Mouse (Mus musculus): ENCODE results near the gene Gm37240. TPM values are rescaled to one million over a fixed set of nuclear protein-coding genes. Genes with fewer than 3 reads are reported as not detected.

Gene Gm37240
- polyA plus RNA-seq, 1 experiment from 2014 or later = 10.8 TPM

- in situ Hi-C loops (cut with MboI; ENCODE audit: low pct_unique_long_range_greater_than_20kb) = no loop called here
- H3K27me3 ChIP-seq = no peaks in the 10 kb centered on the region
- TF ChIP-seq CTCF (IDR thresholded peaks at IDR 0.05) = no peak
- DNase-seq (ENCODE audit: low read depth, low spot score) (peak; percentile 66), ATAC-seq (peak; percentile 90)
- POLR2A ChIA-PET = no interaction called here
- CTCF ChIA-PET = interaction anchor here (0.6 to 1.5 kb wide), 4 partner anchors 11 to 911 kb away, joined by 3 to 4 read pairs (median 3); no protein-coding TSS in a partner anchor
These were observed 6.6 kb downstream of the Gm37240 start for GRCm38 (mm10) chr3:85880687-85881086.

GRCm38 (mm10) chr3:85880068-85880467 is 7.2 kb downstream of the Gm37240 start:
- ATAC-seq (no peak), DNase-seq (ENCODE audit: low read depth, low spot score) (no peak)
- H3K27me3 ChIP-seq = no peaks in the 10 kb centered on the region
- ChIA-PET POLR2A (no interaction called here), CTCF (interaction anchor here (1.3 to 1.5 kb wide), 3 partner anchors 18 to 44 kb away, joined by 3 to 4 read pairs (median 3); no protein-coding TSS in a partner anchor)
- in situ Hi-C loops (cut with MboI; ENCODE audit: low pct_unique_long_range_greater_than_20kb) = no loop called here
- no peak for TF ChIP-seq CTCF (IDR thresholded peaks at IDR 0.05)

GRCm38 (mm10) chr3:85878911-85879310 is 8.4 kb downstream of the Gm37240 start:
- H3K27me3 ChIP-seq = no peaks in the 10 kb centered on the region
- no peak for ATAC-seq
- TF ChIP-seq CTCF (IDR thresholded peaks at IDR 0.05) = no peak
- in situ Hi-C loops (cut with MboI; ENCODE audit: low pct_unique_long_range_greater_than_20kb) = no loop called here
- ChIA-PET CTCF (interaction anchor here (0.9 to 1.5 kb wide), 2 partner anchors 23 to 42 kb away, joined by 3 read pairs; no protein-coding TSS in a partner anchor), POLR2A (no interaction called here)
- DNase-seq (ENCODE audit: low read depth, low spot score) = no peak

GRCm38 (mm10) chr3:85863996-85864395 is 23.3 kb downstream of the Gm37240 start:
- no peak for ATAC-seq
- no peaks in the 10 kb centered on the region for H3K27me3 ChIP-seq
- DNase-seq (ENCODE audit: low read depth, low spot score) = no peak
- CTCF ChIA-PET = no interaction called here
- TF ChIP-seq CTCF (IDR thresholded peaks at IDR 0.05) = no peak
- in situ Hi-C loops (cut with MboI; ENCODE audit: low pct_unique_long_range_greater_than_20kb) = no loop called here
- POLR2A ChIA-PET = no interaction called here

GRCm38 (mm10) chr3:85862886-85863285 is 24.4 kb downstream of the Gm37240 start:
- DNase-seq (ENCODE audit: low read depth, low spot score) (no peak), ATAC-seq (no peak)
- ChIA-PET CTCF (interaction anchor here (0.8 to 1.5 kb wide), 4 partner anchors 16 to 187 kb away, joined by 3 to 5 read pairs (median 4); no protein-coding TSS in a partner anchor), POLR2A (no interaction called here)
- H3K27me3 ChIP-seq = no peaks in the 10 kb centered on the region
- in situ Hi-C loops (cut with MboI; ENCODE audit: low pct_unique_long_range_greater_than_20kb) = no loop called here
- no peak for TF ChIP-seq CTCF (IDR thresholded peaks at IDR 0.05)

GRCm38 (mm10) chr3:85860996-85861395 is 26.3 kb downstream of the Gm37240 start:
- CTCF ChIA-PET = interaction anchor here (1.1 to 1.3 kb wide), 2 partner anchors 10 to 25 kb away, joined by 3 to 5 read pairs; no protein-coding TSS in a partner anchor

GRCm38 (mm10) chr3:85859311-85859710 is 28.0 kb downstream of the Gm37240 start:
- CTCF ChIA-PET = interaction anchor here (1.0 to 4.4 kb wide), 5 partner anchors 14 to 27 kb away, joined by 3 to 20 read pairs (median 3); partner anchors contain the start of genes Glt28d2 and Gm37240
- H3K27me3 ChIP-seq = no peaks in the 10 kb centered on the region
- POLR2A ChIA-PET = no interaction called here
- no peak for ATAC-seq
- DNase-seq (ENCODE audit: low read depth, low spot score) = no peak
- in situ Hi-C loops (cut with MboI; ENCODE audit: low pct_unique_long_range_greater_than_20kb) = no loop called here
- no peak for TF ChIP-seq CTCF (IDR thresholded peaks at IDR 0.05)

More at GRCm38 (mm10) chr3:85860996-85861395, 26.3 kb downstream of the Gm37240 start:
- H3K27me3 ChIP-seq = no peaks in the 10 kb centered on the region
- no peak for ATAC-seq
- in situ Hi-C loops (cut with MboI; ENCODE audit: low pct_unique_long_range_greater_than_20kb) = no loop called here
- POLR2A ChIA-PET = no interaction called here
- no peak for DNase-seq (ENCODE audit: low read depth, low spot score)
- TF ChIP-seq CTCF (IDR thresholded peaks at IDR 0.05) = no peak

- no peak for TF ChIP-seq CTCF (IDR thresholded peaks at IDR 0.05)
- ATAC-seq = no peak
- in situ Hi-C loops (cut with MboI; ENCODE audit: low pct_unique_long_range_greater_than_20kb) = no loop called here
- POLR2A ChIA-PET = no interaction called here
- DNase-seq (ENCODE audit: low read depth, low spot score) = no peak
- CTCF ChIA-PET = interaction anchor here (0.9 to 4.4 kb wide), 7 partner anchors 10 to 59 kb away, joined by 3 to 20 read pairs (median 3); partner anchors contain the start of genes Glt28d2 and Gm37240
- no peaks in the 10 kb centered on the region for H3K27me3 ChIP-seq
These were observed 28.9 kb downstream of the Gm37240 start for GRCm38 (mm10) chr3:85858140-85859135.

GRCm38 (mm10) chr3:85857083-85857482 is 30.2 kb downstream of the Gm37240 start:
- CTCF ChIA-PET = interaction anchor here (4.4 kb wide), 1 partner anchor 11 kb away, joined by 20 read pairs; no protein-coding TSS in a partner anchor
- TF ChIP-seq CTCF (IDR thresholded peaks at IDR 0.05) = no peak
- DNase-seq (ENCODE audit: low read depth, low spot score) (no peak), ATAC-seq (no peak)
- no peaks in the 10 kb centered on the region for H3K27me3 ChIP-seq
- POLR2A ChIA-PET = no interaction called here
- in situ Hi-C loops (cut with MboI; ENCODE audit: low pct_unique_long_range_greater_than_20kb) = no loop called here

- POLR2A ChIA-PET = no interaction called here
- ATAC-seq (no peak), DNase-seq (ENCODE audit: low read depth, low spot score) (no peak)
- CTCF ChIA-PET = interaction anchor here (1.1 to 4.4 kb wide), 2 partner anchors 10 to 23 kb away, joined by 3 to 20 read pairs; no protein-coding TSS in a partner anchor
- H3K27me3 ChIP-seq = no peaks in the 10 kb centered on the region
- in situ Hi-C loops (cut with MboI; ENCODE audit: low pct_unique_long_range_greater_than_20kb) = no loop called here
- no peak for TF ChIP-seq CTCF (IDR thresholded peaks at IDR 0.05)
These were observed 31.4 kb downstream of the Gm37240 start for GRCm38 (mm10) chr3:85855947-85856346.

All from Patski (cell line).